Mouse (Mus musculus) limb, embryonic 14.5 days (tissue): ENCODE results near the gene Prdx6b. TPM values are rescaled to one million over a fixed set of nuclear protein-coding genes. Genes with fewer than 3 reads are reported as not detected.

Experiments used
- ATAC-seq: fragments of 200-750 bp; cut with Nextera tagmentation; 2 replicates; pipeline ENCODE4 v1.8.0; 2017; ENCODE audit warnings: low read depth, moderate number of reproducible peaks, moderate TSS enrichment; ENCODE audit not compliant: low FRiP score
- DNase-seq: peaks from one replicate; pipeline ENCODE4 v3.0.0-alpha.2; 2015; ENCODE audit warnings: low spot score
- H3K27ac ChIP-seq: fragments of 300-500 bp; sonication (generic); replicated peaks from 2 replicates; pipeline ENCODE4 v1.5.1; 2014; ENCODE audit warnings: low read depth, mild to moderate bottlenecking, low read length, moderate library complexity, mixed read lengths
- H3K27me3 ChIP-seq: fragments of 300-500 bp; sonication (generic); 2 replicates; pipeline ENCODE4 v1.6.1; 2014; ENCODE audit warnings: low read length, mixed read lengths; ENCODE audit not compliant: control insufficient read depth, insufficient read depth
- H3K36me3 ChIP-seq: fragments of 300-500 bp; sonication (generic); 2 replicates; pipeline ENCODE4 v1.6.1; 2014; ENCODE audit warnings: mild to moderate bottlenecking, low read length, moderate library complexity, mixed read lengths; ENCODE audit not compliant: control insufficient read depth, insufficient read depth
- H3K4me1 ChIP-seq: fragments of 300-500 bp; sonication (generic); 2 replicates; pipeline ENCODE4 v1.6.1; 2014; ENCODE audit warnings: antibody characterized with exemption, low read length, mixed read lengths; ENCODE audit not compliant: control insufficient read depth, insufficient read depth
- H3K4me2 ChIP-seq: fragments of 300-500 bp; sonication (generic); replicated peaks from 2 replicates; pipeline ENCODE4 v1.6.1; 2014; ENCODE audit warnings: low read depth, mild to moderate bottlenecking, low read length, moderate library complexity; ENCODE audit not compliant: severe bottlenecking
- H3K4me3 ChIP-seq: fragments of 300-500 bp; sonication (generic); replicated peaks from 2 replicates; pipeline ENCODE4 v1.5.1; 2014; ENCODE audit warnings: low read length
- H3K9ac ChIP-seq: fragments of 300-500 bp; sonication (generic); 2 replicates; pipeline ENCODE4 v1.6.1; 2014; ENCODE audit warnings: mild to moderate bottlenecking, low read depth, low read length, moderate library complexity; ENCODE audit not compliant: severe bottlenecking
- H3K9me3 ChIP-seq: fragments of 300-500 bp; sonication (generic); 2 replicates; pipeline ENCODE4 v1.6.1; 2016; ENCODE audit warnings: low read length; ENCODE audit not compliant: control insufficient read depth
- POLR2A ChIP-seq: fragments of 200-500 bp; IDR thresholded peaks from 2 replicates; pipeline ENCODE4 v1.8.0; 2012; ENCODE audit warnings: inconsistent platforms, mild to moderate bottlenecking, moderate library complexity, borderline replicate concordance; ENCODE audit not compliant: insufficient read depth, insufficient read length; ENCODE audit errors: extremely low read depth
- WGBS: fragments of 180-500 bp; shearing (Covaris S2); extraction: QIAGEN DNeasy Blood & Tissue Kit; methylation state at CpG from one replicate; pipeline ENCODE4 v1.1.7; 2014; 5-methylcytosine and 5-hydroxymethylcytosine counted together
- polyA plus RNA-seq, 2 experiments: library from polyadenylated mRNA; depleted of rRNA in 1 of 2; stranded (reverse) in 1 of 2; unstranded in 1 of 2; fragments of >200 nt; fragmentation: Nextera tagmentation in 1 of 2; extraction: Ambion mirVana in 1 of 2; gene quantifications; 2 replicates each; pipeline versions ENCODE4 v1.2.1 to v1.2.3; 2012 to 2014

The Prdx6b gene
- polyA plus RNA-seq, 2 experiments, result not detected

GRCm38 (mm10) chr2:80268053-80268452, 24.2 kb upstream of the Prdx6b start:
- H3K4me3 ChIP-seq, result no peak overlapping the region
- no peak for TF ChIP-seq POLR2A
- no peak overlapping the region for H3K27ac ChIP-seq
- no peaks in the 10 kb centered on the region for H3K4me1 ChIP-seq
- 57% methylated on average over 4 of the region's 4 CpGs for WGBS
- H3K9me3 ChIP-seq, result no peaks in the 10 kb centered on the region
- H3K9ac ChIP-seq, result no peak overlapping the region
- ATAC-seq, result no peak
- peak; percentile 79 for DNase-seq
- H3K36me3 ChIP-seq, result no peaks in the 10 kb centered on the region
- H3K4me2 ChIP-seq, result no peak overlapping the region
- no peaks in the 10 kb centered on the region for H3K27me3 ChIP-seq

DNA sequence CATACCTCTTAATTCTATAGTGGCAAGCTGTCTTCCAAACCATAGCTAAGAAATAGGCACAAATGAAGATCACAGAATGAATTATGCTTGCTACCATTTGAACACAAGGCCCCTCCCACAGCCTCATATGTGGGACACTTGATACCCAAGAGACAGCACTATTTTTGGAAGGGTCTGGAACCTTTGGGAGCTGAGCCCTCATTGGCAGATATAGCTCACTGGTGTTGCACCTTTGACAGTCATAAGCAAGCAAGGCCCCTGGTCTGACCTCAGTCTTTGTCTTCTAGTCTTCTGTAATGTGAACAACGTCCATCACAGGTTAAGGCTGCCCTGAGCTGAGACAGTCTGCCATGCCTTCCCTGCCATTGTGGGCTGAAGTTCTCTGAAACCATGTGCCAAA, 20.8 kb upstream of the Prdx6b start:
- TF ChIP-seq POLR2A, result no peak
- ATAC-seq, result no peak
- H3K9ac ChIP-seq, result no peak overlapping the region
- no peaks in the 10 kb centered on the region for H3K9me3 ChIP-seq
- no peaks in the 10 kb centered on the region for H3K27me3 ChIP-seq
- DNase-seq, result no peak
- no peak overlapping the region for H3K4me2 ChIP-seq
- H3K4me1 ChIP-seq, result no peaks in the 10 kb centered on the region
- H3K36me3 ChIP-seq, result no peaks in the 10 kb centered on the region
- WGBS, result 80% methylated on average over 1 of the region's 1 CpGs
- H3K27ac ChIP-seq, result no peak overlapping the region
- H3K4me3 ChIP-seq, result no peak overlapping the region

GRCm38 (mm10) chr2:80273038-80273437, 19.2 kb upstream of the Prdx6b start:
- no peaks in the 10 kb centered on the region for H3K4me1 ChIP-seq
- H3K4me3 ChIP-seq, result no peak overlapping the region
- ATAC-seq, result no peak
- no peak overlapping the region for H3K27ac ChIP-seq
- TF ChIP-seq POLR2A, result no peak
- H3K9ac ChIP-seq, result no peak overlapping the region
- DNase-seq, result no peak
- no peaks in the 10 kb centered on the region for H3K9me3 ChIP-seq
- H3K4me2 ChIP-seq, result no peak overlapping the region
- WGBS, result 90% methylated on average over 3 of the region's 3 CpGs
- no peaks in the 10 kb centered on the region for H3K36me3 ChIP-seq
- no peaks in the 10 kb centered on the region for H3K27me3 ChIP-seq

DNA sequence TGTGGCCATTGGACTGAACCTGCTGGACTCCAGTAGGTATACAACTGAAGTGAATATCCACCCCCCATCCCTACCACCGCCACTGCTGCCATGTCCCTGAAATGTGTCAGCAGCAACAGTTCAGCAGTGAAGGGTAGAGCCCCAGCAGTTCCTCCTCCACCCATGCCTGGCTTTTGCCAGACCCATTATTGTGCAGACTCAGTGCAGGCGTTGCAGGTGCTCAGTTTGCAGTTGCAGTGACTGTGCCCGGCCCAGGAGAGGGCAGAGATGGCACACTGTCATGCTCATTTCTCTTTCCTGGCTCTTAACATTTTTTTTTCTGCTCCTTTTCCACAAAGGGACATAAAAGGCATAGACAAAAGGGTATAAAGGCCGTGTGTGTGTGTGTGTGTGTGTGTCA, 18.5 kb upstream of the Prdx6b start:
- Histone ChIP-seq H3K27me3 (no peaks in the 10 kb centered on the region), H3K36me3 (no peaks in the 10 kb centered on the region), H3K4me1 (no peaks in the 10 kb centered on the region), H3K4me2 (no peak overlapping the region), H3K9ac (no peak overlapping the region), H3K27ac (no peak overlapping the region), H3K4me3 (no peak overlapping the region), H3K9me3 (no peaks in the 10 kb centered on the region)
- no peak for DNase-seq
- ATAC-seq, result no peak
- WGBS, result 84% methylated on average over 4 of the region's 4 CpGs
- no peak for TF ChIP-seq POLR2A

- H3K27me3 ChIP-seq, result no peaks in the 10 kb centered on the region
- H3K4me3 ChIP-seq, result no peak overlapping the region
- ATAC-seq (no peak), DNase-seq (peak; percentile 66)
- H3K4me2 ChIP-seq, result no peak overlapping the region
- no peak overlapping the region for H3K27ac ChIP-seq
- no peaks in the 10 kb centered on the region for H3K36me3 ChIP-seq
- no peaks in the 10 kb centered on the region for H3K4me1 ChIP-seq
- 37% methylated on average over 2 of the region's 2 CpGs for WGBS
- no peaks in the 10 kb centered on the region for H3K9me3 ChIP-seq
- no peak for TF ChIP-seq POLR2A
- H3K9ac ChIP-seq, result no peak overlapping the region
Measured at GRCm38 (mm10) chr2:80275136-80275535, 17.1 kb upstream of the Prdx6b start.

DNA sequence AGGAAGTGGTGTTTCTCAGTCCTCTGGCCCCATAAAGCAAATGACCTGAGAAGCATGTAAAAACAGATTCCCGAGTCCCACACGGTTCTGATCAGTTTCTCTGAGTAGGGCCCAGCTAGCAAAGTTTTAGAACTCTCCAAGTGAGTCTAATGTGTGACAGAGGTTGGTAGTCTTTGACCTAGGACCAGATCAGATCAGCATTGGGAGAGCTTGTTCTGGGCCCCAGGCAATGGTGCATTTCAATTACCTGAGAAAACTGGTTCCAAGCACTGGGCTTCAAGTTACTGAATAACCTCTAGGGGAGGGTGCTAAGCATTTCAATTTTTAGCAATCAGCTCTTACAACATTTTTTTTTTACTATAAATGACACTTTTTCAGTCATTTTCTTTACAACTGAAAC, 10.1 kb upstream of the Prdx6b start:
- TF ChIP-seq POLR2A, result no peak
- no peak for ATAC-seq
- no peaks in the 10 kb centered on the region for H3K4me1 ChIP-seq
- WGBS, result 77% methylated on average over 2 of the region's 2 CpGs
- no peak overlapping the region for H3K27ac ChIP-seq
- no peaks in the 10 kb centered on the region for H3K27me3 ChIP-seq
- H3K9ac ChIP-seq, result no peak overlapping the region
- H3K9me3 ChIP-seq, result no peaks in the 10 kb centered on the region
- H3K36me3 ChIP-seq, result no peaks in the 10 kb centered on the region
- no peak for DNase-seq
- H3K4me2 ChIP-seq, result no peak overlapping the region
- H3K4me3 ChIP-seq, result no peak overlapping the region
